ENCODE assay signal across 10 mouse cellular contexts in genomic region chr8:122630696-122631095, GRCm38 (mm10). TPM values are rescaled to one million over a fixed set of nuclear protein-coding genes. Genes with fewer than 3 reads are reported as not detected.
DNase-seq lines count a peak whose midpoint lies in the region; ATAC-seq and TF ChIP-seq lines count a peak whose summit lies in the region.
"Had no signal": no experiment of that assay in that cellular context is flagged by ENCODE, and none has a peak within 500 bp of the region (broad histone marks: within the 10 kb centered on the region; RNA-seq: fewer than 3 reads in every experiment).

No protein-coding gene starts in this region.

- no peak overlapping the region for H3K9ac ChIP-seq in forebrain, postnatal 0 days
- H3K9ac ChIP-seq in lung, postnatal 0 days (replicated peaks; ENCODE audit: low read depth), result no peak overlapping the region
- H3K9ac ChIP-seq in hindbrain, embryonic 13.5 days, result 0 out of 2 replicates have a peak overlapping the region, but pooled peaks have one; percentile 19
- H3K9ac ChIP-seq in limb, embryonic 13.5 days, result peak overlapping the region; percentile 31; the same call in 1 of the 2 replicates
- H3K9ac ChIP-seq: neural tube, embryonic 13.5 days had no signal

- H3K27ac ChIP-seq in forebrain, embryonic 10.5 days, result peak overlapping the region; percentile 64
- H3K27ac ChIP-seq in forebrain, postnatal 0 days (ENCODE audit: low read depth, low read length), result no peak overlapping the region
- no peak overlapping the region for H3K27ac ChIP-seq in lung, postnatal 0 days (ENCODE audit: low read length)
- H3K27ac ChIP-seq in hindbrain, embryonic 13.5 days, result no peak overlapping the region
- no peak overlapping the region for H3K27ac ChIP-seq in limb, embryonic 13.5 days
- H3K27ac ChIP-seq: neural tube, embryonic 13.5 days had no signal

- 59% methylated on average over 22 of the region's 22 CpGs for WGBS in forebrain, embryonic 10.5 days
- WGBS in forebrain, postnatal 0 days, result 55% methylated on average over 22 of the region's 22 CpGs
- 50% methylated on average over 22 of the region's 22 CpGs for WGBS in lung, postnatal 0 days
- WGBS in hindbrain, embryonic 13.5 days, result 64% methylated on average over 22 of the region's 22 CpGs
- WGBS in limb, embryonic 13.5 days, result 55% methylated on average over 22 of the region's 22 CpGs

- H3K4me1 ChIP-seq in forebrain, embryonic 10.5 days, result peaks cover 17% of the 10 kb centered on the region
- no peaks in the 10 kb centered on the region for H3K4me1 ChIP-seq in forebrain, postnatal 0 days (ENCODE audit: insufficient read depth)
- no peaks in the 10 kb centered on the region for H3K4me1 ChIP-seq in lung, postnatal 0 days (ENCODE audit: insufficient read depth, low read depth, low read length)
- peaks cover 18% of the 10 kb centered on the region; the same call in 1 of the 2 replicates for H3K4me1 ChIP-seq in hindbrain, embryonic 13.5 days (replicated peaks)
- peaks cover under 1% of the 10 kb centered on the region; the same call in 1 of the 2 replicates for H3K4me1 ChIP-seq in limb, embryonic 13.5 days
- H3K4me1 ChIP-seq: neural tube, embryonic 13.5 days had no signal

- no peak for ATAC-seq in forebrain, postnatal 0 days
- peak; percentile 43 for ATAC-seq in lung, postnatal 0 days
- no peak for ATAC-seq in hindbrain, embryonic 13.5 days (ENCODE audit: low FRiP score)
- no peak for ATAC-seq in limb, embryonic 13.5 days (ENCODE audit: low FRiP score, low read depth)

- TF ChIP-seq EP300 in lung, postnatal 0 days (IDR thresholded peaks at IDR 0.05), result no peak

- no peaks in the 10 kb centered on the region for H3K9me3 ChIP-seq in forebrain, embryonic 10.5 days
- H3K9me3 ChIP-seq in forebrain, postnatal 0 days (ENCODE audit: low read length), result no peaks in the 10 kb centered on the region
- no peaks in the 10 kb centered on the region for H3K9me3 ChIP-seq in lung, postnatal 0 days (ENCODE audit: low read length)
- H3K9me3 ChIP-seq in hindbrain, embryonic 13.5 days, result no peaks in the 10 kb centered on the region
- H3K9me3 ChIP-seq in limb, embryonic 13.5 days, result no peaks in the 10 kb centered on the region
- H3K9me3 ChIP-seq: neural tube, embryonic 13.5 days had no signal

- peaks cover 33% of the 10 kb centered on the region for H3K27me3 ChIP-seq in forebrain, embryonic 10.5 days (ENCODE audit: poor library complexity, severe bottlenecking)
- H3K27me3 ChIP-seq in forebrain, postnatal 0 days (ENCODE audit: insufficient read depth, low read length), result no peaks in the 10 kb centered on the region
- no peaks in the 10 kb centered on the region for H3K27me3 ChIP-seq in lung, postnatal 0 days (replicated peaks; ENCODE audit: insufficient read depth, low read length)
- no peaks in the 10 kb centered on the region for H3K27me3 ChIP-seq in hindbrain, embryonic 13.5 days
- H3K27me3 ChIP-seq in limb, embryonic 13.5 days, result peaks cover 4% of the 10 kb centered on the region; the same call in 1 of the 2 replicates
- H3K27me3 ChIP-seq: neural tube, embryonic 13.5 days had no signal

- DNase-seq in forebrain, embryonic 10.5 days (ENCODE audit: extremely low spot score, low spot score), result no peak
- DNase-seq in forebrain, postnatal 0 days, result no peak
- DNase-seq in lung, postnatal 0 days (ENCODE audit: low spot score), result no peak
- no peak for DNase-seq in lung, postnatal 36 days
- no peak for DNase-seq in layer of hippocampus, postnatal 10 days (ENCODE audit: low spot score in 2 of 2)
- no peak for DNase-seq in cerebellum, adult 11 months

- 0 out of 2 replicates have a peak, but pooled peaks cover 8% of the 10 kb centered on the region for H3K36me3 ChIP-seq in forebrain, embryonic 10.5 days (replicated peaks)
- H3K36me3 ChIP-seq in forebrain, postnatal 0 days (ENCODE audit: insufficient read depth), result peaks cover 28% of the 10 kb centered on the region
- H3K36me3 ChIP-seq in lung, postnatal 0 days (ENCODE audit: insufficient read depth, low read length), result peaks cover 12% of the 10 kb centered on the region; the same call in 1 of the 2 replicates
- H3K36me3 ChIP-seq in hindbrain, embryonic 13.5 days, result peaks cover 73% of the 10 kb centered on the region
- peaks cover 26% of the 10 kb centered on the region for H3K36me3 ChIP-seq in limb, embryonic 13.5 days

- peak overlapping the region; percentile 26 for H3K4me3 ChIP-seq in forebrain, embryonic 10.5 days
- no peak overlapping the region for H3K4me3 ChIP-seq in forebrain, postnatal 0 days (ENCODE audit: low read depth, low read length)
- no peak overlapping the region for H3K4me3 ChIP-seq in lung, postnatal 0 days (ENCODE audit: low read depth, low read length)
- no peak overlapping the region for H3K4me3 ChIP-seq in hindbrain, embryonic 13.5 days
- H3K4me3 ChIP-seq in limb, embryonic 13.5 days, result no peak overlapping the region
- H3K4me3 ChIP-seq: neural tube, embryonic 13.5 days had no signal

- no peak for TF ChIP-seq CTCF in forebrain, postnatal 0 days (IDR thresholded peaks at IDR 0.05; ENCODE audit: low read depth)
- no peak for TF ChIP-seq CTCF in lung, postnatal 0 days (IDR thresholded peaks at IDR 0.05)

- H3K4me2 ChIP-seq in forebrain, postnatal 0 days (ENCODE audit: low read depth), result no peak overlapping the region
- no peak overlapping the region for H3K4me2 ChIP-seq in lung, postnatal 0 days (replicated peaks; ENCODE audit: low read depth, low read length)
- no peak overlapping the region for H3K4me2 ChIP-seq in hindbrain, embryonic 13.5 days
- H3K4me2 ChIP-seq in limb, embryonic 13.5 days (replicated peaks), result no peak overlapping the region; the same call in 1 of the 2 replicates
- H3K4me2 ChIP-seq: neural tube, embryonic 13.5 days had no signal

RNA-seq across cellular contexts. Expression of gene Pabpn1l, which starts 8.2 kb away (rescaled TPM):
- polyA plus RNA-seq in forebrain, embryonic 10.5 days (2016; fragmentation: Nextera tagmentation; extraction: Ambion mirVana), result not detected in 2 replicates
- not detected in 2 replicates for total RNA-seq in forebrain, postnatal 0 days (2014; rRNA removed)
- not detected in 2 replicates for polyA plus RNA-seq in forebrain, postnatal 0 days (2015; fragmentation: Nextera tagmentation; extraction: Ambion mirVana)
- polyA plus RNA-seq in lung, postnatal 0 days (2015; fragmentation: Nextera tagmentation; extraction: Ambion mirVana), result 0.12 TPM in 1 of 2 replicates, not detected in the other
- polyA plus RNA-seq in hindbrain, embryonic 13.5 days (2015; fragmentation: Nextera tagmentation; extraction: Ambion mirVana), result not detected in 2 replicates
- not detected in 2 replicates for polyA plus RNA-seq in limb, embryonic 13.5 days (2015; fragmentation: Nextera tagmentation; extraction: Ambion mirVana)
- total RNA-seq in layer of hippocampus, postnatal 10 days (2021), result not detected
- polyA plus RNA-seq: liver, embryonic 16.5 days; neural tube, embryonic 13.5 days had no signal

RNA-seq across cellular contexts. Expression of gene Trappc2l, which starts 19.3 kb away (rescaled TPM):
- 41.0 and 44.1 TPM in 2 replicates for polyA plus RNA-seq in forebrain, embryonic 10.5 days (2016; fragmentation: Nextera tagmentation; extraction: Ambion mirVana)
- total RNA-seq in forebrain, postnatal 0 days (2014; rRNA removed), result 15.3 and 31.8 TPM in 2 replicates
- 137 and 157 TPM in 2 replicates for polyA plus RNA-seq in forebrain, postnatal 0 days (2015; fragmentation: Nextera tagmentation; extraction: Ambion mirVana)
- polyA plus RNA-seq in lung, postnatal 0 days (2015; fragmentation: Nextera tagmentation; extraction: Ambion mirVana), result 66.8 and 70.0 TPM in 2 replicates
- polyA plus RNA-seq in hindbrain, embryonic 13.5 days (2015; fragmentation: Nextera tagmentation; extraction: Ambion mirVana), result 98.9 and 101 TPM in 2 replicates
- 49.6 and 55.6 TPM in 2 replicates for polyA plus RNA-seq in limb, embryonic 13.5 days (2015; fragmentation: Nextera tagmentation; extraction: Ambion mirVana)
- total RNA-seq in layer of hippocampus, postnatal 10 days (2021), result 10 to 100 TPM; 75.6 to 79.9 TPM

RNA-seq across cellular contexts. Expression of gene Galns, which starts 19.4 kb away (rescaled TPM):
- polyA plus RNA-seq in forebrain, embryonic 10.5 days (2016; fragmentation: Nextera tagmentation; extraction: Ambion mirVana), result 4.6 and 5.5 TPM in 2 replicates
- 8.8 and 12.8 TPM in 2 replicates for total RNA-seq in forebrain, postnatal 0 days (2014; rRNA removed)
- 6.0 and 8.4 TPM in 2 replicates for polyA plus RNA-seq in forebrain, postnatal 0 days (2015; fragmentation: Nextera tagmentation; extraction: Ambion mirVana)
- 14.3 and 14.5 TPM in 2 replicates for polyA plus RNA-seq in lung, postnatal 0 days (2015; fragmentation: Nextera tagmentation; extraction: Ambion mirVana)
- 5.4 and 6.1 TPM in 2 replicates for polyA plus RNA-seq in hindbrain, embryonic 13.5 days (2015; fragmentation: Nextera tagmentation; extraction: Ambion mirVana)
- polyA plus RNA-seq in limb, embryonic 13.5 days (2015; fragmentation: Nextera tagmentation; extraction: Ambion mirVana), result 9.0 and 9.7 TPM in 2 replicates
- 10 to 100 TPM; 10.6 to 10.7 TPM for total RNA-seq in layer of hippocampus, postnatal 10 days (2021)

RNA-seq across cellular contexts. Expression of gene Aprt, which starts 54.0 kb away (rescaled TPM):
- 313 and 321 TPM in 2 replicates for polyA plus RNA-seq in forebrain, embryonic 10.5 days (2016; fragmentation: Nextera tagmentation; extraction: Ambion mirVana)
- 132 and 163 TPM in 2 replicates for total RNA-seq in forebrain, postnatal 0 days (2014; rRNA removed)
- polyA plus RNA-seq in forebrain, postnatal 0 days (2015; fragmentation: Nextera tagmentation; extraction: Ambion mirVana), result 226 and 260 TPM in 2 replicates
- 203 and 206 TPM in 2 replicates for polyA plus RNA-seq in lung, postnatal 0 days (2015; fragmentation: Nextera tagmentation; extraction: Ambion mirVana)
- polyA plus RNA-seq in hindbrain, embryonic 13.5 days (2015; fragmentation: Nextera tagmentation; extraction: Ambion mirVana), result 153 and 157 TPM in 2 replicates
- polyA plus RNA-seq in limb, embryonic 13.5 days (2015; fragmentation: Nextera tagmentation; extraction: Ambion mirVana), result 335 and 351 TPM in 2 replicates
- total RNA-seq in layer of hippocampus, postnatal 10 days (2021), result 10 to 100 TPM; 91.6 to 94.0 TPM

Comparison
In these comparisons a context has a peak if more than half of its experiments do, and no peak if none do; other contexts are left out.
1. H3K9ac ChIP-seq: peak in hindbrain, embryonic 13.5 days (single experiment) and limb, embryonic 13.5 days (single experiment); none in forebrain, postnatal 0 days (single experiment) and lung, postnatal 0 days (single experiment).